Mouse (Mus musculus): ENCODE measurements around the gene Pgm3.

DNA sequence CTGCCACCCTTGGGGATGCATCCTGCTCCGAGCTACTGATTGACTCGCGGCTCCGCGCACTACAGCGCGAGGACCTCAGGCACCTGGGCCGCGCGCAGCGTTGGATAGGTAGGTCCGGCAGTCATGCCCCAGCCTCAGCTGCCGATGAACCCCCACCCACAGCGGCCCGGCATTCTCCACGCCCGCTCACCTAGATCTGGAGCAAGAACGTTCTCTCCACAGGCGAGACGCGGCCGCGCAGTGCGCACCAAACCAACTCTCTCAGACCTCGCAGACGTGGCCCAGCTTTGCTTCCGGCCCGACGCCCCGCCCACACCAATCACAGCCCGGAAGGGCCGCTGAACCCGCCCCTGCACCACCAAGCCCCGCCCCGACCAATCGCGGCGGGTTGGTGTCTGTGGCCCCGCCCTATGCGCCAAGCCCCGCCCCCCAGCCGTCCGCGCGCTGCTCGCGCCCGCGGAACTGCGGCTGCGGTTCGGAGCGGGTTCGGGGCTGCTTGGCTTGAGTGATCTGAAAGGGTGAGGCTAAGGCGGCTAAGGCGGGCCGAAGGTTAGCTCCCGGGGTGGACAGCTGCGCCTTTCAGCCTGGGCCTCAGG lies at the start of gene Pgm3, which contains the start of gene Rwdd2a:
- TF ChIP-seq EP300 (IDR thresholded peaks at IDR 0.05), result no peak
- no peak for TF ChIP-seq CTCF (IDR thresholded peaks at IDR 0.05)

Measured in lung, postnatal 0 days (tissue).